Mouse (Mus musculus) kidney, postnatal 25 days (tissue): Measurements from ENCODE around the gene Prpf31.

ENCODE experiments used
- DNase-seq, 2 experiments: peaks; one replicate each; pipeline ENCODE4 v3.0.0; 2021; ENCODE audit warnings: mixed read lengths in 2 of 2

Prpf31 gene

GRCm38 (mm10) chr7:3630478-3630815 lies 662 bp downstream of the Prpf31 start:
- no peak for DNase-seq

GRCm38 (mm10) chr7:3643412-3643811 lies 13.6 kb downstream of the Prpf31 start:
- DNase-seq: no peak

DNA sequence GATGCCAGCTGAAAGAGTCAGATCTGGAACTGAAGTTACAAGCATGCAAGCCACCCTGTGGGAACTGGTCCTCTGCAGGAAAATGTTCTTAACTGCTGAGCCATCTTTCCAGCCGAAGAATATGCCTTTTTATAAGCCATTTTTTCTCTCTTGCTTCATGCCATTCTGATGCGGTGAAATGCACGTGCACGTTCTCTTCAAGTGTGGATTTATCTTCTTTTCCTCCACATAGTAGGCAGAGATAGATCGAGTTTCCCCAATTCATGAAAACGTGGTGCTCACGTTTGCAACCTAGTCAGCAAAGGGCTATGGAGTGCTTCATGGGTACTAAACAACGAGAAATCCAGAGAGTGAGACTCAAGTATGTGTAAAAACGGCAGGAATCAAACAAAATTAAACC lies 14.1 kb downstream of the Prpf31 start:
- no peak for DNase-seq

DNA sequence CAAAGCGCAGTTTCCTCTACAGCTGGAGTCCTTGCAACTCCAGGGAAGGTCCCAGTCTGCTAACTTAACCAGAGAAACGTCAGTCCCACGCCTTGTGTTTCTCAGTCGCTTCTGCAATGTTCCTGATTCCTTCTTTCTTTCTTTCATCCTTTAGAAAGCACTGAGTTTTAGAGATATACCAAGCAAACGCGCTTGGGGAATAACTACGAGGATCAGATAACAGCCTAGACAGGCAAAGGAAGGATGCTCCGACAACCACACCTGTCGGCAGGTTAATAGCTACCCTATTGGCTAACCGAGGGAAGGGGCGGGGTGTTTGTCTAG lies 14.5 kb downstream of the Prpf31 start:
- DNase-seq: peak; percentile 94 to 96

- DNase-seq: peak; percentile 98 to 100
Measured at GRCm38 (mm10) chr7:3644672-3645487, 15.1 kb downstream of the Prpf31 start, which contains the start of gene Cnot3. TSS of gene Cnot3 (plus strand) at chr7:3645268.

DNA sequence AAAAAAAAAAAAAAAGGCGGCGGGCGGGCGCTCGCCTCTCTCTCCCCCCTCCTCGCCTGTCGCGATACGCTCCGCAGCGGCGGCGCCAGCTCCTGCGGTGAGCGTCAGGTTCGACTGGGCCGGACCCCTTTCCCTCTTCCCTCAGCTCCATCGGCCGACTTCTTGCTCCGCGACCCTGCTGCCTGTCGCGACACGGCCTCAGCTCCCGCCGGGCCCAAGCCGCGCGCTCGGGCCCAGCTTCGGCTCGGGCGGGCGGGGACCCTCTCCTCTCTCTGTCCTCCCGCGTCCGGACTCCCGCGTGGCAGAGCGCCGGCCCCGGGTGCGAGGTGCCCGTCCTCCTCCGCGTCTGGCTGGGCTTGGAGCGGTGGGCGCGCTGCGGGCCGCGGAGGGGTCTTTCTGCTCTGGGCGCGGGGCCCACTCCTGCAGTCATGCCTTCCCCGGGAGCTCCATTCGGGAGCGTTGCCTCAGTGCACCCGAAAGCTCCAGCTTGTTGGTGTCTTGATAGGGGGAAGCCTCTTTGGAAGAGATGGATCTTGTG lies 15.8 kb downstream of the Prpf31 start:
- DNase-seq: no peak

DNA sequence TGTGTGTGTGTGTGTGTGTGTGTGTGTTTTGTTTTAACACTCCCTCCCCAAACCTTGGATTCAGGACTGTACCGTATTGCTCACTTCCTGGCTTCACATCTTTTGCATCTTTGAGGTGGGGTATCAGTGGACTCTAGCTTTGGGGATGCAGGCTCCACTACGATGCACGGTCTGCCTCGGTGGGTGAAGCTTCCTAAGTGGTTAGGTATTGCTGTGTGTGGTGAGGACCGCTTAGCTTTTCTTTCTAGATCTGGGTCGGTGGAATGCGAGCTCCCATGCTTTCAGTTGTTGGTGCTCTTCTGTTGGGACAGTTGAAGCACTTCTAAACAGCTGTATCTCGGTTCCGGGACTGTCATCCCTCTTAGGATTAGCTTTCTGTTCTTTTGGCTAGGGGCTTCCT lies 16.4 kb downstream of the Prpf31 start:
- DNase-seq: no peak

- DNase-seq: no peak
Measured at GRCm38 (mm10) chr7:3646641-3647040, 16.9 kb downstream of the Prpf31 start.

DNA sequence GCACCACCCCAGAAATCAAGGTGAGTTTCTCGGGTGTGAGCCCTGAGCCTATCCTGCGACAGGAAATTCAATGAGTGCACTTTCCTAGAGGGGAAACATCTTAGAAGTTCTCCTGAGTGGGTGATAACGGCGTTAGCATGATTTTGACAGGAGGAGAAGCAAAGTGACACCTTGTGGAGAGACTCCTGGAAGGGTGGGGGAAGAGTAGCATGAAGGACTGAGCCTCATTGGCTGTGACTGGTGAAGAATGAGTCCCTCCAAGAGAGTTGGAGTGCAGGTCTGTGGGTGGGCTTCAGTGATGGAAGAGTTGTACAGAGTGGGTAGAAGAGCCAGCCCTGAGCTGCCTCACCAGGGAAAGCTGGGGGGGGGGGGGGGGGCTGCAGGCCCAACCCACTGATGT lies 27.2 kb downstream of the Prpf31 start:
- no peak for DNase-seq

DNA sequence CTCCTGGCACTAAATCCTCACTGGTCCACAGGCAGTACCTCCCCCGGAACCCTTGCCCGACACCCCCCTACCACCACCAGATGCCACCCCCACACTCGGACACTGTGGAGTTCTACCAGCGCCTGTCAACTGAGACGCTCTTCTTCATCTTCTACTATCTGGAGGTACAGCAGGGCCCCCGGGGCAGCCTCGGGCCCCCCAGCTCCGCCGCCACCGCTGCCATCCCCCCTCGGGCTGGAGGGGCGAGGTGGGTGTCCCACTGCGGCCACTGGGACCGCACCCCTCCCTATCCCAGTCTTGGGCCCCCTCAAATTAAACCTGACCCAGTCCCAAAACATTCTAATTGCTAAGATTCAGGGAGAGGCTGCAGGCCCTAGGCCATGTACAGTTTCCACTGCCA lies 28.8 kb downstream of the Prpf31 start:
- no peak for DNase-seq

DNA sequence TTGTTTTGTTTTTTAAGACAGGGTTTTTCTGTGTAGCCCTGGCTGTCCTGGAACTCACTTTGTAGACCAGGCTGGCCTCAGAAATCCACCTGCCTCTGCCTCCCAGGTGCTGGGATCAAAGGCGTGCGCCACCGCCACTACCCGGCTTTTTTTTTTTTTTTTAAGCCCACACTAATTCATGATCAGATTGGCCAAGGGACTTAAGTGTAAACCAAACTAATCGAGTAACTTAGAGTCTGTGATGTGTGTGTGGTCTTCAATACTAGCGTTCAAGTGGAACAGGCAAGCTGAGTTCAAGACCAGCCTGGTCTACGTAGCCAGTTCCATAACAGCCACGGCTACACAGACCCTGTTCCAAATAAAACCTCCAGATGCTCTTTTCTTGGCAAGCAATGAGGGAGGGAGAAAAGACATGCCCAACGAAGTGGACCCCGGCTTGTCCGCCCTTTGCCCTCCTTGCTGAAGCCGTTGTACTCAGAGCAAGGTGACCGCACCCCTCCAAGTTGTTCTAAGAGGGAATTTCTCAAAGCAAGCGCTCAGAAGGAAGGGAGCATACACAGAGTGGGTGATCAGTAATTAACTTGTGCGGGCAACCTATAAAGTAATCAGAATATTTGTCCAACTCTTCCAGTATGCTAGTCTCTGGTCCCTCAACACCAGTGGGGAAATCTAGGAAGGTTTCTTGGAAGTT lies 34.9 kb downstream of the Prpf31 start:
- DNase-seq: peak; percentile 57 to 83

- peak; percentile 99 for DNase-seq
Measured at GRCm38 (mm10) chr7:3665215-3666114, 35.7 kb downstream of the Prpf31 start, which contains the start of gene Leng1. TSS of gene Leng1 (minus strand) at chr7:3665840.

DNA sequence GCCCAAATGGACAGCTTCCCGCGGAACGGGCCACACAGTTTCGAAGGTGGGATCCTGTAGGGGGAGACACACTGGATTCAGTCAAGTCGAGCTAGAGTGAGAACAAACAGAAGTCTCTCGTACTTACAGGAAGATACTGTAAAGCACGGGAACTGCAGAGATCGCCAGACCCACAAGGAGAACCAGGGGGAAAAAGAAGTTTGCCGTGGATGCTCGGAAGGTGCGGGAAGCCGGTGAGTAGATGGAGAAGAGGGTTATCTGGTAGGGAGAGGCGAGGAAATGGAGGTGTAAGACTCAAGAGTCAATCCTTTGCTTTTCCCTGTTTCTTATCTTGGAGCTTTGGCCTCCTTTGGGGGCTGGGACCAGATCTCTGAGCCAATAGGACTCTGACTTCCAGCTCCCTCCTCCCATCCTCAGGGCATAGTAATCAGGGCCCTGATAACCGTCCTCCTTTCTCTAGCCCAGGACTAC lies 37.2 kb downstream of the Prpf31 start:
- DNase-seq: no peak

GRCm38 (mm10) chr7:3674507-3675227 lies 44.9 kb downstream of the Prpf31 start:
- DNase-seq: peak; percentile 86 to 93

DNA sequence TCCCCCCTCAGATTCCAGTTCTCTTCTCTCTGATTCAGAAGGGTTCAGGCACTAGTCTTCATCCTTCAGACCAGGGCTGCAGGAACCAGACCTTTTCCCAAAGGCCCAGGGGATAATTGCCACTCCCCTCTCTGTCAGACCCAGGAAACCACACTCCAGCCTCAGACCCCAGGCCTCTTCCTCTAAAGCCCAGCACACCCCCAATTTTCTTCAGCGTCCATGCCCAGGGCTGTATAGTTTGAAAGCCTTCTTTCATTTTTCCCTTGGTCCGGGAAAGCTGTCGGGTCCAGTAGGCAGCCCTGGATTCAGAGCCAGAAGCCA lies 45.4 kb downstream of the Prpf31 start:
- no peak for DNase-seq

DNA sequence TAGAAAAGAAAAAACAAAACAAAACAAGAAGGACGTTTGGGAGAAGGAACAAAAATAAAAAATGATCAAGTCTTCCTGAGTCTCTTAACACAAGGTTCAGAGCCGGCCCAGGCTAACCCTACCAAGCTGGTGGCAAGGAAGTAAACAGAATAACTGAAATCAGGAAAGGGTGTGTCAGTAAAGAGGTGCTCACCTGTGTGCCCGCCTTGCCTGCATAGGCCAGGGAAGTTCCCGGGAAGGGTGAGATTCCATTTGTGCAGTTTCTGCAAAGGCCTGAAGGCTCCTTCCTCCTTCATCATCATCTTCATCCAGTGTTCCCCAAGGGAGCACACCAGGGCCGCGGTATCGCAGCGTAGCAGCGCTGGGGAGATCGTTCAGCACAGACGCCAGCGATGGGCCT lies 46.6 kb downstream of the Prpf31 start:
- no peak for DNase-seq

- DNase-seq: peak; percentile 58 to 86
Measured at GRCm38 (mm10) chr7:3677342-3677741, 47.6 kb downstream of the Prpf31 start, which contains the start of gene Tmc4. TSS of gene Tmc4 (minus strand) at chr7:3677553.

DNA sequence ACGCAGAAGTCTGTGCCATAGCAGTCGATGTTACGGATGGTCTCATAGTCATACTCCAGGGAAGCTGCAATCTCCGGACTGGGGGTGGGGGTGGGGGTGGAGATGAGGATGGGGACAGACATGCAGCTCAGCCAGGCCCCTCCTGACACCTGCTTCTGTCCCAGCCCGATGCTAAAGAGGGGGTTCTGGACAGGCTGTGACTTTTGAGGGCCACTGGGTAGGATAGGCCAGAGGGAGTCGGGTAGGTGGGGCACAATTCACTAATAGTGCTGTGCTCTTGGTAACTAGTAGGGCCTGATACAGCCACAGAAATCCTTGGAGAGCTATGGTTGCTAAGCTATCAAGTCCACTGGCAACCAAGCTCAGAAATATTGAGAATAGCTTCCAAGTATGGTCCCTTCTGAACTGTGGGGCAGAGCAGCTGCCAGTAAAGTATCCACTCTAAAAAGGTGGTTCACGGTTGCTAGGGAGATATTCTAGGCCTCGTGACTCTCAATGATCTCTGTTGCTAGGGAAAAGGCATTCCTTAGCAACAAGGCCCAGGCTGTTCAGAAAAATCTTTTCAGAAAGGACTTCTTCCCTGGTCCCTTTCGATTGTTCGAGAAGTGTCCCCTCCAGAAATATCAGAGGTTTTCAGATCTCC lies 54.2 kb downstream of the Prpf31 start:
- DNase-seq: no peak

- DNase-seq: no peak
Measured at GRCm38 (mm10) chr7:3684698-3685097, 54.9 kb downstream of the Prpf31 start.

DNA sequence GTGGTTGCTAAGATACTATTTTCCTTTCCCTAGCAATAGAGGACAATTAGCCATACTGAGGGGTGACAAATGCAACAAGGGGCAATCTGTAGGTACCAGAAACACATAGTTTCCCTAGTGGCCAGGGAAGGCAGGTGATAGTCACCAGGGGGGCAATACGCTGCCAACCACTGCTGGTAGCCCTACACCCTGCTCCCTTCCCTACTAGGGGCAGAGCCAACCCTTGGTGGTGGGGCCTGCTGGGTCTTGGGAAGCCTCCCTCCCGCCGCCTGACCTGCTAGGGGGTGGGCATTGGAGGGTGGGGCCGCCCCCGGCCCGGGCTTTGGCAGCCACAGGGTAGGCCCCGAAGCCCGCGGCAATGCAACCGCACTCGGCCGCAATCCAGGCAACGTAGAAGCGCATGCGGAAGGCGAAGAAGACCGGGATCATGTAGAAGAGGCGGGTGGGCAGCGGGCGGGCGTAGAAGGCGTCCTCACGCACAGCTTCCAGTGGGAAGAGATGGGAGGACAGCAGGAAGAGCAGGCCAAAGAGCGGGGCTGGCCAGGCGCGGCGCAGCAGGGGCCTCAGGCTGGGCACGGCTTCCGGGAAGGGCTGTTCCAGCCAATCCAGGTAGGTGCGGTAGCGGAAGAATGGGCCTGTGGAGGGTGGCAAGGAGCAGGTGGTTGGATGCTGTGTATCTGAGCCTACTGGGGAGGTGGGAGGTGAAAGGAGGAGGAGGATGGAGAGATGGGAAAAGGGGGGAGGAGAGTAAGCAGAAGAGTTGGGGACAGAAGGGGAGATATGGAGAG lies 55.8 kb downstream of the Prpf31 start:
- DNase-seq: no peak

DNA sequence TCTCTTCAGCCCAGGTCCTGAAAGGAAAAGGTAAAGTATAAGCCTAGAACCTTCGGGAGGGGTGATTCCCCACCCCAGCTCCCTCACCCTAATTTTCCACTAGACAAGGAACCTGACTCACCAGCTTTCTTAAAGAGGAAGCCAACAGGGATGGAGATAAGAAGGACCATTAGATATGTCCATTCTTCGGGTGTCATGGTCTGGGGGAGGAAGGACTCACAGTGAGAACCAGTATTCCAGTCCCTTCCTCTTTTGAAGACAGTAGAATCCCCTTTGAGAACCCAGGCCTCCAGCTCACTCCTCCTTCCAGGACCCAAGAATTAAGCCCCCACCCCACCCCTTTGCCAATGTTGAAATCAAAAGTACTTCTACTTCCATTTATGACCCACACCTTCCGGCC lies 62.1 kb downstream of the Prpf31 start:
- DNase-seq: no peak
